Mouse (Mus musculus) forebrain, embryonic 16.5 days (tissue): ENCODE data around the gene Clec3b. TPM values are rescaled to one million over a fixed set of nuclear protein-coding genes. Genes with fewer than 3 reads are reported as not detected.
A peak's percentile ranks its signal among the peaks of the same experiment; 100 is the strongest.

Experiments
- ATAC-seq: fragments of 200-750 bp; cut with Nextera tagmentation; 2 replicates; pipeline ENCODE4 v1.8.0; 2017; ENCODE audit warnings: mild to moderate bottlenecking, moderate library complexity
- H3K27ac ChIP-seq: fragments of 300-500 bp; sonication (generic); 2 replicates; pipeline ENCODE4 v1.5.1; 2014; ENCODE audit warnings: low read length, control low read depth
- H3K27me3 ChIP-seq: fragments of 300-500 bp; sonication (generic); replicated peaks from 2 replicates; pipeline ENCODE4 v1.6.1; 2014; ENCODE audit warnings: low read length; ENCODE audit not compliant: control insufficient read depth, insufficient read depth
- H3K36me3 ChIP-seq: fragments of 300-500 bp; sonication (generic); 2 replicates; pipeline ENCODE4 v1.6.1; 2014; ENCODE audit not compliant: control insufficient read depth, insufficient read depth
- H3K4me1 ChIP-seq: fragments of 300-500 bp; sonication (generic); replicated peaks from 2 replicates; pipeline ENCODE4 v1.6.1; 2014; ENCODE audit warnings: low read length; ENCODE audit not compliant: control insufficient read depth, insufficient read depth
- H3K4me2 ChIP-seq: fragments of 300-500 bp; sonication (generic); 2 replicates; pipeline ENCODE4 v1.6.1; 2014; ENCODE audit warnings: mild to moderate bottlenecking, low read length, control low read depth
- H3K4me3 ChIP-seq: fragments of 300-500 bp; sonication (generic); replicated peaks from 2 replicates; pipeline ENCODE4 v1.5.1; 2014; ENCODE audit warnings: mild to moderate bottlenecking, low read length, control low read depth
- H3K9ac ChIP-seq: fragments of 300-500 bp; sonication (generic); replicated peaks from 2 replicates; pipeline ENCODE4 v1.6.1; 2014; ENCODE audit warnings: low read depth, low read length, control low read depth
- H3K9me3 ChIP-seq: fragments of 300-500 bp; sonication (generic); 2 replicates; pipeline ENCODE4 v1.6.1; 2016; ENCODE audit warnings: low read length; ENCODE audit not compliant: control insufficient read depth
- WGBS: fragments of 180-500 bp; shearing (Covaris S2); extraction: QIAGEN DNeasy Blood & Tissue Kit; methylation state at CpG from one replicate; pipeline ENCODE4 v1.1.7; 2014; 5-methylcytosine and 5-hydroxymethylcytosine counted together
- polyA plus RNA-seq: library from polyadenylated mRNA; unstranded; fragments of >200 nt; fragmentation: Nextera tagmentation; extraction: Ambion mirVana; gene quantifications from 2 replicates; pipeline ENCODE4 v1.2.1, GENCODE M21; 2015

Clec3b gene
- polyA plus RNA-seq: 0.35 and 0.76 TPM in 2 replicates

GRCm38 (mm10) chr9:123150241-123151020 lies at the start of gene Clec3b:
Clec3b (plus strand) TSS chr9:123150946.
- no peak within 1 kb of the TSS for H3K27ac ChIP-seq
- H3K36me3 ChIP-seq: no peaks in the 10 kb centered on the region
- no peak for ATAC-seq
- no peak within 1 kb of the TSS for H3K4me2 ChIP-seq
- 72% methylated on average over 5 of the region's 5 CpGs for WGBS
- H3K4me1 ChIP-seq: no peaks in the 10 kb centered on the region
- H3K9ac ChIP-seq: no peak within 1 kb of the TSS
- no peaks in the 10 kb centered on the region for H3K9me3 ChIP-seq
- no peaks in the 10 kb centered on the region for H3K27me3 ChIP-seq
- H3K4me3 ChIP-seq: no peak within 1 kb of the TSS

GRCm38 (mm10) chr9:123103425-123103824 lies 47.3 kb upstream of the Clec3b start:
- no peaks in the 10 kb centered on the region for H3K9me3 ChIP-seq
- no peak overlapping the region for H3K9ac ChIP-seq
- ATAC-seq: no peak
- H3K27me3 ChIP-seq: no peaks in the 10 kb centered on the region
- H3K4me2 ChIP-seq: no peak overlapping the region
- H3K4me3 ChIP-seq: no peak overlapping the region
- H3K36me3 ChIP-seq: peaks cover 5% of the 10 kb centered on the region; the same call in 1 of the 2 replicates
- no peak overlapping the region for H3K27ac ChIP-seq
- H3K4me1 ChIP-seq: no peaks in the 10 kb centered on the region

GRCm38 (mm10) chr9:123104362-123104761 lies 46.4 kb upstream of the Clec3b start:
- no peak overlapping the region for H3K27ac ChIP-seq
- H3K4me3 ChIP-seq: no peak overlapping the region
- H3K4me2 ChIP-seq: no peak overlapping the region
- H3K27me3 ChIP-seq: no peaks in the 10 kb centered on the region
- peaks cover 5% of the 10 kb centered on the region; the same call in 1 of the 2 replicates for H3K36me3 ChIP-seq
- H3K9ac ChIP-seq: no peak overlapping the region
- H3K9me3 ChIP-seq: no peaks in the 10 kb centered on the region
- no peak for ATAC-seq
- H3K4me1 ChIP-seq: no peaks in the 10 kb centered on the region

- no peak overlapping the region for H3K27ac ChIP-seq
- 82% methylated on average over 4 of the region's 4 CpGs for WGBS
- ATAC-seq: no peak
- H3K4me3 ChIP-seq: no peak overlapping the region
- no peak overlapping the region for H3K9ac ChIP-seq
- no peaks in the 10 kb centered on the region for H3K9me3 ChIP-seq
- peaks cover 10% of the 10 kb centered on the region for H3K4me1 ChIP-seq
- no peaks in the 10 kb centered on the region for H3K36me3 ChIP-seq
- no peak overlapping the region for H3K4me2 ChIP-seq
- no peaks in the 10 kb centered on the region for H3K27me3 ChIP-seq
Measured at GRCm38 (mm10) chr9:123107186-123107585, 43.6 kb upstream of the Clec3b start.

- Histone ChIP-seq H3K27ac (no peak overlapping the region), H3K9ac (no peak overlapping the region), H3K27me3 (no peaks in the 10 kb centered on the region), H3K9me3 (no peaks in the 10 kb centered on the region), H3K4me2 (no peak overlapping the region), H3K4me3 (no peak overlapping the region), H3K4me1 (peaks cover 19% of the 10 kb centered on the region), H3K36me3 (no peaks in the 10 kb centered on the region)
- ATAC-seq: no peak
- WGBS: 94% methylated on average over 7 of the region's 7 CpGs
Measured at GRCm38 (mm10) chr9:123109188-123109587, 41.6 kb upstream of the Clec3b start.

- H3K36me3 ChIP-seq: no peaks in the 10 kb centered on the region
- ATAC-seq: no peak
- 61% methylated on average over 8 of the region's 8 CpGs for WGBS
- no peaks in the 10 kb centered on the region for H3K9me3 ChIP-seq
- peak overlapping the region; percentile 68 for H3K4me3 ChIP-seq
- peak overlapping the region; percentile 81 for H3K9ac ChIP-seq
- no peaks in the 10 kb centered on the region for H3K27me3 ChIP-seq
- H3K27ac ChIP-seq: no peak overlapping the region
- peaks cover 19% of the 10 kb centered on the region for H3K4me1 ChIP-seq
- peak overlapping the region; percentile 79 for H3K4me2 ChIP-seq
Measured at GRCm38 (mm10) chr9:123111751-123112221, 39.0 kb upstream of the Clec3b start.

GRCm38 (mm10) chr9:123112805-123113521 lies 37.8 kb upstream of the Clec3b start, which contains the start of the genes Zdhhc3 and Exosc7:
Zdhhc3 (minus strand) TSS chr9:123113205.
Exosc7 (plus strand) TSS chr9:123113215.
- Histone ChIP-seq H3K27ac (peak within 1 kb of the TSS; percentile 87), H3K4me2 (peak within 1 kb of the TSS; percentile 93), H3K9me3 (no peaks in the 10 kb centered on the region), H3K27me3 (no peaks in the 10 kb centered on the region), H3K4me3 (peak within 1 kb of the TSS; percentile 68), H3K36me3 (no peaks in the 10 kb centered on the region), H3K4me1 (peaks cover 19% of the 10 kb centered on the region), H3K9ac (peak within 1 kb of the TSS; percentile 81)
- under 1% methylated on average over 74 of the region's 79 CpGs for WGBS
- peak; percentile 96 for ATAC-seq

GRCm38 (mm10) chr9:123113931-123114330 lies 36.8 kb upstream of the Clec3b start:
- 63% methylated on average over 6 of the region's 6 CpGs for WGBS
- Histone ChIP-seq H3K4me2 (peak overlapping the region; percentile 93), H3K4me1 (peaks cover 19% of the 10 kb centered on the region), H3K27ac (peak overlapping the region; percentile 87; the same call in 1 of the 2 replicates), H3K4me3 (peak overlapping the region; percentile 68), H3K9ac (peak overlapping the region; percentile 81), H3K9me3 (no peaks in the 10 kb centered on the region), H3K27me3 (no peaks in the 10 kb centered on the region), H3K36me3 (peaks cover 2% of the 10 kb centered on the region; the same call in 1 of the 2 replicates)
- ATAC-seq: no peak

GRCm38 (mm10) chr9:123115566-123115965 lies 35.2 kb upstream of the Clec3b start:
- H3K9me3 ChIP-seq: no peaks in the 10 kb centered on the region
- WGBS: 96% methylated on average over 1 of the region's 1 CpGs
- H3K4me3 ChIP-seq: no peak overlapping the region
- H3K9ac ChIP-seq: no peak overlapping the region
- H3K27ac ChIP-seq: no peak overlapping the region
- H3K27me3 ChIP-seq: no peaks in the 10 kb centered on the region
- H3K4me2 ChIP-seq: no peak overlapping the region
- H3K4me1 ChIP-seq: peaks cover 19% of the 10 kb centered on the region
- H3K36me3 ChIP-seq: peaks cover 15% of the 10 kb centered on the region
- ATAC-seq: no peak
